8 mouse cellular contexts compared by ENCODE assay signal in genomic region chr10:126330305-126330969, GRCm38 (mm10).
DNase-seq lines count a peak whose midpoint lies in the region; ATAC-seq and TF ChIP-seq lines count a peak whose summit lies in the region.

No protein-coding gene starts in this region.

- H3K36me3 ChIP-seq in forebrain, embryonic 14.5 days (ENCODE audit: control insufficient read depth, insufficient read depth, low read length): no peaks in the 10 kb centered on the region
- H3K36me3 ChIP-seq in heart, postnatal 0 days (replicated peaks; ENCODE audit: control insufficient read depth, insufficient read depth, low read length): no peaks in the 10 kb centered on the region
- no peaks in the 10 kb centered on the region for H3K36me3 ChIP-seq in liver, embryonic 12.5 days
- no peaks in the 10 kb centered on the region for H3K36me3 ChIP-seq in neural tube, embryonic 11.5 days (ENCODE audit: control insufficient read depth, insufficient read depth, low read length)
- H3K36me3 ChIP-seq in stomach, embryonic 14.5 days (ENCODE audit: control insufficient read depth, insufficient read depth, low read length): no peaks in the 10 kb centered on the region

- DNase-seq in monocyte, adult 2 months (ENCODE audit: low read depth in 1 of 2, low spot score in 2 of 2): peak; percentile 12 to 23
- peak; percentile 88 for DNase-seq in forebrain, embryonic 14.5 days (ENCODE audit: low spot score)
- DNase-seq in heart, postnatal 0 days (ENCODE audit: low spot score): peak; percentile 63
- DNase-seq in kidney, postnatal 36 days: peak; percentile 92 to 96
- DNase-seq in neural tube, embryonic 11.5 days (ENCODE audit: low spot score): peak; percentile 90

- peak; percentile 90 for TF ChIP-seq CTCF in heart, postnatal 0 days (IDR thresholded peaks at IDR 0.05; ENCODE audit: low read depth)

- H3K4me1 ChIP-seq in forebrain, embryonic 14.5 days (ENCODE audit: control insufficient read depth, insufficient read depth, low read length): no peaks in the 10 kb centered on the region
- H3K4me1 ChIP-seq in heart, postnatal 0 days (ENCODE audit: control insufficient read depth, insufficient read depth): no peaks in the 10 kb centered on the region
- no peaks in the 10 kb centered on the region for H3K4me1 ChIP-seq in liver, embryonic 12.5 days
- no peaks in the 10 kb centered on the region for H3K4me1 ChIP-seq in neural tube, embryonic 11.5 days (ENCODE audit: control insufficient read depth, insufficient read depth, low read length)
- H3K4me1 ChIP-seq in stomach, embryonic 14.5 days (ENCODE audit: control insufficient read depth, insufficient read depth, low read length): 0 out of 2 replicates have a peak, but pooled peaks cover 3% of the 10 kb centered on the region

- H3K9ac ChIP-seq in forebrain, embryonic 14.5 days (ENCODE audit: low read length): peak overlapping the region; percentile 33; the same call in 1 of the 2 replicates
- H3K9ac ChIP-seq in heart, postnatal 0 days (replicated peaks; ENCODE audit: low read depth, low read length): no peak overlapping the region
- H3K9ac ChIP-seq in liver, embryonic 12.5 days: no peak overlapping the region
- H3K9ac ChIP-seq in neural tube, embryonic 11.5 days (ENCODE audit: low read length): no peak overlapping the region
- H3K9ac ChIP-seq in stomach, embryonic 14.5 days (replicated peaks; ENCODE audit: low read depth, low read length): no peak overlapping the region

- no peak for TF ChIP-seq EP300 in heart, postnatal 0 days (IDR thresholded peaks at IDR 0.05; ENCODE audit: low read depth)

- peak overlapping the region; percentile 21 for H3K4me2 ChIP-seq in forebrain, embryonic 14.5 days (ENCODE audit: low read length)
- no peak overlapping the region for H3K4me2 ChIP-seq in heart, postnatal 0 days (ENCODE audit: low read depth, low read length)
- H3K4me2 ChIP-seq in liver, embryonic 12.5 days: peak overlapping the region; percentile 12; the same call in 1 of the 2 replicates
- H3K4me2 ChIP-seq in neural tube, embryonic 11.5 days (ENCODE audit: low read depth): no peak overlapping the region
- H3K4me2 ChIP-seq in stomach, embryonic 14.5 days (replicated peaks; ENCODE audit: low read depth, low read length): peak overlapping the region; percentile 37

- WGBS in forebrain, embryonic 14.5 days: 7% methylated on average over 17 of the region's 17 CpGs
- WGBS in heart, postnatal 0 days: 6% methylated on average over 17 of the region's 17 CpGs
- 5% methylated on average over 17 of the region's 17 CpGs for WGBS in liver, embryonic 12.5 days (ENCODE audit: insufficient replicate concordance)
- WGBS in neural tube, embryonic 11.5 days: 8% methylated on average over 17 of the region's 17 CpGs
- 5% methylated on average over 17 of the region's 17 CpGs for WGBS in stomach, embryonic 14.5 days

- no peak for ATAC-seq in monocyte, adult 5-6 weeks (replicated peaks; ENCODE audit: insufficient number of reproducible peaks, low FRiP score, low TSS enrichment, poor library complexity, severe bottlenecking)
- peak; percentile 97 for ATAC-seq in forebrain, embryonic 14.5 days
- ATAC-seq in heart, postnatal 0 days (ENCODE audit: insufficient read depth, low read depth): peak; percentile 84
- peak; percentile 76 for ATAC-seq in liver, embryonic 12.5 days
- peak; percentile 96 for ATAC-seq in neural tube, embryonic 11.5 days (ENCODE audit: insufficient read depth, low FRiP score, low TSS enrichment)
- peak; percentile 97 for ATAC-seq in stomach, embryonic 14.5 days (ENCODE audit: insufficient number of reproducible peaks, insufficient read depth, low FRiP score, low read depth)

- H3K9me3 ChIP-seq in forebrain, embryonic 14.5 days (replicated peaks; ENCODE audit: control insufficient read depth, low read length): no peaks in the 10 kb centered on the region
- H3K9me3 ChIP-seq in heart, postnatal 0 days (replicated peaks; ENCODE audit: control insufficient read depth, low read length): no peaks in the 10 kb centered on the region
- no peaks in the 10 kb centered on the region for H3K9me3 ChIP-seq in liver, embryonic 12.5 days (replicated peaks)
- H3K9me3 ChIP-seq in neural tube, embryonic 11.5 days (ENCODE audit: control insufficient read depth, low read length): no peaks in the 10 kb centered on the region
- H3K9me3 ChIP-seq in stomach, embryonic 14.5 days (ENCODE audit: control insufficient read depth, low read depth, low read length): no peaks in the 10 kb centered on the region

- H3K27ac ChIP-seq in forebrain, embryonic 14.5 days (ENCODE audit: low read depth, low read length): no peak overlapping the region
- no peak overlapping the region for H3K27ac ChIP-seq in heart, postnatal 0 days (ENCODE audit: low read depth)
- no peak overlapping the region for H3K27ac ChIP-seq in liver, embryonic 12.5 days
- H3K27ac ChIP-seq in neural tube, embryonic 11.5 days (ENCODE audit: low read depth, low read length): no peak overlapping the region
- H3K27ac ChIP-seq in stomach, embryonic 14.5 days (ENCODE audit: low read length): peak overlapping the region; percentile 10; the same call in 1 of the 2 replicates

- no peak overlapping the region for H3K4me3 ChIP-seq in forebrain, embryonic 14.5 days (ENCODE audit: low read depth, low read length)
- H3K4me3 ChIP-seq in heart, postnatal 0 days (ENCODE audit: low read depth, low read length): no peak overlapping the region
- H3K4me3 ChIP-seq in liver, embryonic 12.5 days: no peak overlapping the region
- H3K4me3 ChIP-seq in neural tube, embryonic 11.5 days (ENCODE audit: low read depth, low read length): no peak overlapping the region
- H3K4me3 ChIP-seq in stomach, embryonic 14.5 days (ENCODE audit: low read depth, low read length): no peak overlapping the region

- H3K27me3 ChIP-seq in forebrain, embryonic 14.5 days (replicated peaks; ENCODE audit: control insufficient read depth, insufficient read depth, low read length): no peaks in the 10 kb centered on the region
- no peaks in the 10 kb centered on the region for H3K27me3 ChIP-seq in heart, postnatal 0 days (ENCODE audit: control insufficient read depth, insufficient read depth, low read length)
- H3K27me3 ChIP-seq in liver, embryonic 12.5 days (replicated peaks): no peaks in the 10 kb centered on the region
- no peaks in the 10 kb centered on the region for H3K27me3 ChIP-seq in neural tube, embryonic 11.5 days (ENCODE audit: control insufficient read depth, insufficient read depth, low read length)
- no peaks in the 10 kb centered on the region for H3K27me3 ChIP-seq in stomach, embryonic 14.5 days (ENCODE audit: control insufficient read depth, insufficient read depth, low read length)

Comparison
In these comparisons a context has a peak if more than half of its experiments do, and no peak if none do; other contexts are left out.
1. DNase-seq: peak in every context shown above with its lines; median percentile 94 in kidney, postnatal 36 days; 90 in neural tube, embryonic 11.5 days; 88 in forebrain, embryonic 14.5 days; 63 in heart, postnatal 0 days; 18 in monocyte, adult 2 months.
2. H3K4me2 ChIP-seq: peak in forebrain, embryonic 14.5 days (single experiment), liver, embryonic 12.5 days (single experiment) and stomach, embryonic 14.5 days (single experiment); none in heart, postnatal 0 days (single experiment) and neural tube, embryonic 11.5 days (single experiment).